Mouse (Mus musculus) limb, embryonic 12.5 days (tissue): ENCODE measurements around the gene Zfr2. TPM values are rescaled to one million over a fixed set of nuclear protein-coding genes. Genes with fewer than 3 reads are reported as not detected.
A peak's percentile ranks its signal among the peaks of the same experiment; 100 is the strongest.

Experiments used
- ATAC-seq: fragments of 200-750 bp; cut with Nextera tagmentation; 2 replicates; pipeline ENCODE4 v1.8.0; 2017; ENCODE audit warnings: low read depth, moderate TSS enrichment; ENCODE audit not compliant: insufficient number of reproducible peaks, insufficient read depth, low FRiP score, low TSS enrichment
- H3K27ac ChIP-seq: fragments of 300-500 bp; sonication (generic); 2 replicates; pipeline ENCODE4 v1.5.1; 2016; ENCODE audit warnings: mild to moderate bottlenecking, moderate library complexity
- H3K27me3 ChIP-seq: fragments of 300-500 bp; sonication (generic); 2 replicates; pipeline ENCODE4 v1.6.1; 2016; ENCODE audit warnings: mild to moderate bottlenecking, moderate library complexity
- H3K36me3 ChIP-seq: fragments of 300-500 bp; sonication (generic); 2 replicates; pipeline ENCODE4 v1.6.1; 2016; ENCODE audit warnings: mild to moderate bottlenecking, moderate library complexity
- H3K4me1 ChIP-seq: fragments of 300-500 bp; sonication (generic); replicated peaks from 2 replicates; pipeline ENCODE4 v1.6.1; 2016
- H3K4me2 ChIP-seq: fragments of 300-500 bp; sonication (generic); 2 replicates; pipeline ENCODE4 v1.6.1; 2016; ENCODE audit warnings: mild to moderate bottlenecking, moderate library complexity
- H3K4me3 ChIP-seq: fragments of 300-500 bp; sonication (generic); replicated peaks from 2 replicates; pipeline ENCODE4 v1.5.1; 2016; ENCODE audit warnings: mild to moderate bottlenecking
- H3K9ac ChIP-seq: fragments of 300-500 bp; sonication (generic); replicated peaks from 2 replicates; pipeline ENCODE4 v1.6.1; 2016; ENCODE audit warnings: mild to moderate bottlenecking, moderate library complexity
- H3K9me3 ChIP-seq: fragments of 300-500 bp; sonication (generic); 2 replicates; pipeline ENCODE4 v1.6.1; 2016; ENCODE audit warnings: mild to moderate bottlenecking, moderate library complexity
- WGBS: fragments of 180-500 bp; shearing (Covaris S2); methylation state at CpG from one replicate; pipeline ENCODE4 v1.1.7; 2016; 5-methylcytosine and 5-hydroxymethylcytosine counted together
- polyA plus RNA-seq: library from polyadenylated mRNA; unstranded; fragments of >200 nt; fragmentation: Nextera tagmentation; extraction: Ambion mirVana; gene quantifications from 2 replicates; pipeline ENCODE4 v1.2.1, GENCODE M21; 2016

Gene Zfr2
- polyA plus RNA-seq, 1 experiment from 2014 or later = 9.9 TPM

DNA sequence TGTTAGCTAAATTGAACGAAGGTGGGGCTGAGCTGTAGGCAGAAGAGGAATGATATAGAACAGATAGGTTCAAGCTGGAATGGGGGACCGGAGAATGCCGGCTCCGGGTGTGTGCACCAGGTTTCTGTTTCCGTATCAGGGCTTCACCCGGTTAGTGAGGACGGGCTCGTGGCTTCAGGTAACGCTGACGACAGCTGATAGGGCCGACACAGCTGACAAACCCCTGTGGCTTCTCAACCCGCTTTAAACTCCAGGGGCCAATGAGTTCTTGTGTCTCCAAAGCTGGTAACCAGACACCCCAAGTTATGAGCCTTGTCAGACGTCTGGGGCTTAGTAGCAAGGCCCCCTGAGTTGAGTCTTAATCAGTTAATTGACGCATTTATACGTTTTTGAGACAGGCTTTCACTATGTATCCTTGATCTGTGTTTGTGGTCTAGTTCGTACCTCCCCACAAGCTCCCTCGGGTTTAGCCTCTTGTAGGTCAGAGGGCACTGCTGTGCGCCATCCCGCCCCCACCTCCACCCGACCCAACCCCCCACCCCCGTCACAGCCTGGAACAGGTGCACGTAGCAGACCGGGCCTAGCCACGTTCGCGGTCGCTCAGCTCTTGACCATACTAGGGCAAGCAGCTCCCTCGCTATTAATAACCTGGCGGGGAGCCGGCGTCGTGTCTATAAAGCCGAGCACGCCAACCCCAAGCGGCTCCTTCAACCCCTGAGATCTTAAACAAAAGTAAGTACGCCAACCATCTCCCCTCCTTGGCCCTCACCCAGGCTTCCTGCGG, 38.8 kb upstream of the Zfr2 start:
- peaks cover 53% of the 10 kb centered on the region for H3K27me3 ChIP-seq
- peaks cover 25% of the 10 kb centered on the region for H3K4me1 ChIP-seq
- H3K27ac ChIP-seq = no peak overlapping the region
- H3K4me3 ChIP-seq = 0 out of 2 replicates have a peak overlapping the region, but pooled peaks have one; percentile 9
- peak overlapping the region; percentile 38 for H3K4me2 ChIP-seq
- peak overlapping the region; percentile 51 for H3K9ac ChIP-seq
- H3K36me3 ChIP-seq = peaks cover 21% of the 10 kb centered on the region
- no peaks in the 10 kb centered on the region for H3K9me3 ChIP-seq
- 11% methylated on average over 37 of the region's 37 CpGs for WGBS
- no peak for ATAC-seq

- Histone ChIP-seq H3K4me3 (no peak overlapping the region), H3K9me3 (no peaks in the 10 kb centered on the region), H3K9ac (no peak overlapping the region), H3K27me3 (peaks cover 65% of the 10 kb centered on the region), H3K36me3 (peaks cover 14% of the 10 kb centered on the region), H3K27ac (no peak overlapping the region), H3K4me2 (no peak overlapping the region), H3K4me1 (peaks cover 25% of the 10 kb centered on the region)
- ATAC-seq = no peak
- WGBS = 61% methylated on average over 4 of the region's 4 CpGs
Observed at GRCm38 (mm10) chr10:81195300-81195699, 37.7 kb upstream of the Zfr2 start.

DNA sequence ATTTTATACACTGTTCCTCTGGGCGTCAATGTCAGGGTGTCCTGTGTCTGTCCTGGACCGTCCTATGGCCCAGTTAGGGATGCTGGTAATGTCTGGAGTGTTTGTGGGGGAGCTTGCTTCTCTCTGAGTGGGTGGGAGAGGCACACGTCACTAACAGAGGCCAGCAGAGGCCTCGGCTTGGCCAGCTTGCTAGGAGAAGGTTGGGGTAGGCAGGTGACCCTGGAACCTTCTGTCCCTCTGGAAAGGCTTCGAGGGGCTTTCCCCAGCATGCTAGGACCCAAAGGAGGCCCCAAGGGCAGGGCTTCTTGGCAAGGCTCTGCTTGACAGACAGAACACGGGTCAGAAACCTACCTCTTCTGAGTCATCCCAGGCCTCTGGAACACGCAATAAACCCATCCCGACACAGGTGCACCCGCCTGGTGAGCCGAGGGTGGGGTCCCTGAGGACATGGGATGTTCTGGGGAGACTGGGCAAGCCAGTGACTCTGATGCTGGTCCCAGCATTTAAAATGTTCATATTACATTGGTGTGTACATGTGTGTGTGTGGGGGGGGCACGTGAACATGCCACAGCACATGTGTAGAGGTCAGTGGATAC, 36.4 kb upstream of the Zfr2 start:
- no peaks in the 10 kb centered on the region for H3K9me3 ChIP-seq
- no peak overlapping the region for H3K4me3 ChIP-seq
- no peak for ATAC-seq
- H3K9ac ChIP-seq = no peak overlapping the region
- H3K36me3 ChIP-seq = 0 out of 2 replicates have a peak, but pooled peaks cover under 1% of the 10 kb centered on the region
- H3K4me1 ChIP-seq = peaks cover 25% of the 10 kb centered on the region
- no peak overlapping the region for H3K27ac ChIP-seq
- no peak overlapping the region for H3K4me2 ChIP-seq
- 62% methylated on average over 11 of the region's 11 CpGs for WGBS
- H3K27me3 ChIP-seq = peaks cover 65% of the 10 kb centered on the region

DNA sequence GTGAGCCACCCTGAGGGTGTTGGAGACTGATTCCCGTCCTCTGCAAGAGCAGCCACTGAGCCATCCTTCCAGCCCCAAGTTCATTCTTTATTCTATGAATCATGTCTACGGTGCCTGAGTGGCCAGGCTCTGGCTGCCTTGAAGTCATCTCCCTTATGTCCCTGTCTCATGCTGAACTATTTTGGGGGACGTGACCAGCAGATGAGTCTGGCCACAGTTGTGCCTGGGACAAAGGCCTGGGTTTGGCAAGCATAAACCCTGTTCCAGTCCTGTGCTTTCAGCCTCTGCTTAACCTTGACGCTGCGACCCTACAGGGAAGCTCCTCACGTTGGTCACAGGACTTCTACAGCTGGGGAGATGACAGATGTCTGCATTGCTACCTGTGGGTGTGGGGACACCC, 35.6 kb upstream of the Zfr2 start:
- peaks cover 65% of the 10 kb centered on the region for H3K27me3 ChIP-seq

DNA sequence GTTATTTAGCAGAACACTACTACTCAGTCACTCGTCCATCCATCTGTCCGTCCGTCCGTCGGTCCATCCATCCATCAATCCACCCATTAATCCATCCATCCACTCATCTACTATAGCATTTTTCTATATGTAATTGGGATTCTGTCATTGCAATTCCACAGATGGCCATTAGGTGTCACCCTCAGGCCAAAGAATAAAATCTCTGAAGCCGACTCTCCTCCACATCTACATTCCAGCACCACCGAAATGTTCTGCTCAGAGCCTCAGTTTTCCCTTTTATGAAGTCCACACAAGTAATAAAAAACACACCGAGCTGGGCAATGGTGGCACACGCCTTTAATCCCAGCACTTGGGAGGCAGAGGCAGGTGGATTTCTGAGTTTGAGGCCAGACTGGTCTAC, 34.7 kb upstream of the Zfr2 start:
- H3K4me1 ChIP-seq = peaks cover 12% of the 10 kb centered on the region
- no peak overlapping the region for H3K9ac ChIP-seq
- H3K36me3 ChIP-seq = no peaks in the 10 kb centered on the region
- ATAC-seq = no peak
- peaks cover 62% of the 10 kb centered on the region for H3K27me3 ChIP-seq
- H3K4me3 ChIP-seq = no peak overlapping the region
- 3% methylated on average over 9 of the region's 9 CpGs for WGBS
- H3K27ac ChIP-seq = no peak overlapping the region
- H3K9me3 ChIP-seq = no peaks in the 10 kb centered on the region
- H3K4me2 ChIP-seq = no peak overlapping the region

More for the DNA sequence above, 35.6 kb upstream of the Zfr2 start:
- Histone ChIP-seq H3K27ac (no peak overlapping the region), H3K9ac (0 out of 2 replicates have a peak overlapping the region, but pooled peaks have one; percentile 24), H3K4me3 (no peak overlapping the region), H3K4me2 (no peak overlapping the region), H3K9me3 (no peaks in the 10 kb centered on the region), H3K4me1 (peaks cover 20% of the 10 kb centered on the region), H3K36me3 (no peaks in the 10 kb centered on the region)
- 42% methylated on average over 6 of the region's 6 CpGs for WGBS
- no peak for ATAC-seq

DNA sequence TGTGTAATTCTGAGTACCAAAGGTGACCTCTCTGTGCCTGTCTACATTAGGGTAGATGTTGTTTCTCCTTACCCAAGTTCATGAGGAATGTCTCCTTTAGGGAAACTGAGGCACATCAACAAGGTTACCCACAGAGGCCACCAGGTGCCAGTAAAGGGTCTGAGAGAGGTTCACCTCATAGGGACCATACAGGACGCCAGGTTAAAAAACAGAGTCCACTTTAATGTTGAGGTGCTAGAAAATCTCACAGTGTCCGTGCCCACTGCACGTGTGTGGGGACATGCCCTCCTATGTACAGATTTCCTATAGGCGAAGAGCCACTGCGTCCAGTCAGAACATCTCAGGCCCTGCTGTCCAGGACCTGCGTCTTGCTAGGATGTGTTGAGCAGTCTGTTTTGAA, 34.0 kb upstream of the Zfr2 start:
- WGBS = 87% methylated on average over 6 of the region's 6 CpGs
- no peak overlapping the region for H3K4me3 ChIP-seq
- H3K9me3 ChIP-seq = no peaks in the 10 kb centered on the region
- peaks cover 8% of the 10 kb centered on the region for H3K4me1 ChIP-seq
- no peak overlapping the region for H3K4me2 ChIP-seq
- ATAC-seq = no peak
- H3K36me3 ChIP-seq = no peaks in the 10 kb centered on the region
- no peak overlapping the region for H3K9ac ChIP-seq
- no peak overlapping the region for H3K27ac ChIP-seq
- H3K27me3 ChIP-seq = peaks cover 55% of the 10 kb centered on the region

GRCm38 (mm10) chr10:81200141-81200540, 32.8 kb upstream of the Zfr2 start:
- Histone ChIP-seq H3K4me1 (no peaks in the 10 kb centered on the region), H3K4me3 (no peak overlapping the region), H3K27me3 (peaks cover 47% of the 10 kb centered on the region), H3K9me3 (no peaks in the 10 kb centered on the region), H3K4me2 (no peak overlapping the region), H3K9ac (peak overlapping the region; percentile 23; the same call in 1 of the 2 replicates), H3K27ac (no peak overlapping the region), H3K36me3 (no peaks in the 10 kb centered on the region)
- WGBS = 86% methylated on average over 13 of the region's 13 CpGs
- no peak for ATAC-seq

DNA sequence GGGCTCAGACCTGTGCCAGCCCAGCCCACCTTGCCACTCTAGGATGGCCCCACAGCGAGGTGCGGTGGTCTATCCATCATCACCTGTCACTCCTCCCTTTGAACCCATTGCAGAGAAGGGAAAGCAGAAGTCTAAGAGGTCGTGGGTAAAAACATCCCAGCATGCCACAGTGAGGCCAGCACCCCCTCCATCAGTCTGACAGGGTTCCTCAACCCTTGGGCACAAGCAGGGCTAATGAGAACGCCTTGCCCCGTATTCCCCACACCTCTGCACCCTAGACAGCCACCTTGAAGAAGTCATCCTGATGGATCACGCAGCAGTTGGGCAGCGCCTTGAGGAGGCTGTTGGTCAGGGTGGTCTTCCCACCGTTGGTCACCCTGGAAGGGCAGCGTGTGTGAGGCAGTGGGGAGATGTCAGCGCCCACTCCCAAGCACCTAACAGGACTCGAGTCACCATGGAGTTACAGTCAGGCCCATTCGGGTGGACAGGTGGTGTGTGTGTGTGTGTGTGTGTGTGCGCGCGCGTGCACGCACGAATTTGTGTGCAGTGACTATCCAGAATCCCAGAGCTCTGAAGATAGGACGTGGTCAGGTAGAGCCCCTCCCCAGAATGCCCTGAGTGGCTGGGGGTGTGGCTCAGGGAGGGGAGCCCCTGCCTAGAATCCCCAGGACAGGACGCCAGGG, 32.2 kb upstream of the Zfr2 start:
- 73% methylated on average over 20 of the region's 20 CpGs for WGBS
- Histone ChIP-seq H3K4me2 (no peak overlapping the region), H3K27ac (no peak overlapping the region), H3K9me3 (no peaks in the 10 kb centered on the region), H3K36me3 (no peaks in the 10 kb centered on the region), H3K4me1 (no peaks in the 10 kb centered on the region), H3K9ac (0 out of 2 replicates have a peak overlapping the region, but pooled peaks have one; percentile 23), H3K4me3 (no peak overlapping the region), H3K27me3 (peaks cover 44% of the 10 kb centered on the region)
- ATAC-seq = no peak

- no peak within 1 kb of the TSS for H3K27ac ChIP-seq
- H3K4me1 ChIP-seq = no peaks in the 10 kb centered on the region
- H3K36me3 ChIP-seq = no peaks in the 10 kb centered on the region
- 56% methylated on average over 13 of the region's 13 CpGs for WGBS
- H3K4me3 ChIP-seq = no peak within 1 kb of the TSS
- ATAC-seq = no peak
- peaks cover 30% of the 10 kb centered on the region for H3K27me3 ChIP-seq
- no peaks in the 10 kb centered on the region for H3K9me3 ChIP-seq
- no peak within 1 kb of the TSS for H3K4me2 ChIP-seq
- no peak within 1 kb of the TSS for H3K9ac ChIP-seq
Observed at GRCm38 (mm10) chr10:81201807-81202758, 30.9 kb upstream of the Zfr2 start, which contains the start of gene Nmrk2. Gene Nmrk2, minus strand, starts transcription at chr10:81202051.

- ATAC-seq = no peak
- H3K27me3 ChIP-seq = peaks cover 25% of the 10 kb centered on the region
Observed at GRCm38 (mm10) chr10:81202978-81203720, 29.8 kb upstream of the Zfr2 start.

More at GRCm38 (mm10) chr10:81202978-81203720, 29.8 kb upstream of the Zfr2 start:
- 64% methylated on average over 8 of the region's 8 CpGs for WGBS
- H3K36me3 ChIP-seq = no peaks in the 10 kb centered on the region
- no peak overlapping the region for H3K9ac ChIP-seq
- H3K9me3 ChIP-seq = no peaks in the 10 kb centered on the region
- no peak overlapping the region for H3K4me2 ChIP-seq
- H3K27ac ChIP-seq = no peak overlapping the region
- H3K4me3 ChIP-seq = no peak overlapping the region
- H3K4me1 ChIP-seq = no peaks in the 10 kb centered on the region
